Mouse (Mus musculus) ES-E14 (cell line): ENCODE measurements around the gene Astn2. TPM values are rescaled to one million over a fixed set of nuclear protein-coding genes. Genes with fewer than 3 reads are reported as not detected.

Source experiments
- DNase-seq: peaks from one replicate; pipeline ENCODE4 v3.0.0-alpha.2; 2013; ENCODE audit warnings: low read depth, low spot score
- H3K27ac ChIP-seq: 2 replicates; pipeline ENCODE4 v1.5.1; 2012; ENCODE audit warnings: low read depth, mild to moderate bottlenecking, low read length, moderate library complexity, mixed read lengths; ENCODE audit not compliant: poor library complexity, insufficient read depth, severe bottlenecking
- H3K36me3 ChIP-seq: 2 replicates; pipeline ENCODE4 v1.6.1; 2012; ENCODE audit warnings: mild to moderate bottlenecking, low read length, moderate library complexity, mixed read lengths; ENCODE audit not compliant: control insufficient read depth, poor library complexity, insufficient read depth, severe bottlenecking
- H3K4me1 ChIP-seq, 2 experiments: fragments of 150-350 bp in 1 of 2; sonication (generic) in 1 of 2; 2 replicates each; pipeline ENCODE4 v1.6.1; 2012; ENCODE audit warnings: low read length in 2 of 2, mild to moderate bottlenecking in 1 of 2, mixed read lengths in 1 of 2; ENCODE audit not compliant: control insufficient read depth in 2 of 2, insufficient read depth in 2 of 2, poor library complexity in 1 of 2
- H3K4me3 ChIP-seq, 2 experiments: fragments of 150-350 bp in 1 of 2; sonication (generic) in 1 of 2; 2 replicates each; pipeline ENCODE4 v1.5.1; 2012; ENCODE audit warnings: low read length in 2 of 2, low read depth in 1 of 2, mild to moderate bottlenecking in 1 of 2, mixed read lengths in 1 of 2; ENCODE audit not compliant: insufficient read depth in 1 of 2, poor library complexity in 1 of 2, severe bottlenecking in 1 of 2
- H3K9ac ChIP-seq: 2 replicates; pipeline ENCODE4 v1.6.1; 2012; ENCODE audit warnings: low read depth, mild to moderate bottlenecking, low read length, mixed read lengths; ENCODE audit not compliant: poor library complexity, insufficient read depth, severe bottlenecking
- H3K9me3 ChIP-seq: fragments of 150-350 bp; sonication (generic); 2 replicates; pipeline ENCODE4 v1.6.1; 2012; ENCODE audit warnings: low read depth, mild to moderate bottlenecking, low read length; ENCODE audit not compliant: control insufficient read depth, insufficient read depth
- CHD2 ChIP-seq: IDR thresholded peaks from 2 replicates; pipeline ENCODE4 v1.6.1; 2014; ENCODE audit warnings: mild to moderate bottlenecking, low read depth, low read length, inconsistent platforms
- HCFC1 ChIP-seq: IDR thresholded peaks from 2 replicates; pipeline ENCODE4 v1.6.1; 2012; ENCODE audit warnings: low read length, inconsistent platforms, borderline replicate concordance; ENCODE audit not compliant: insufficient read depth
- MAFK ChIP-seq: IDR thresholded peaks from 2 replicates; pipeline ENCODE4 v1.6.1; 2014; ENCODE audit warnings: mild to moderate bottlenecking, low read depth, low read length, inconsistent platforms; ENCODE audit not compliant: insufficient read depth
- ZC3H11A ChIP-seq: IDR thresholded peaks from 2 replicates; pipeline ENCODE4 v1.6.1; 2012; ENCODE audit warnings: low read depth, mild to moderate bottlenecking, inconsistent platforms, low read length, borderline replicate concordance
- ZNF384 ChIP-seq: IDR thresholded peaks from 2 replicates; pipeline ENCODE4 v1.6.1; 2012; ENCODE audit warnings: low read depth, low read length, inconsistent platforms
- in situ Hi-C, 2 experiments: fragments of 600-800 bp; cut with MboI; formaldehyde crosslinking; loops; one replicate each; pipeline ENCODE4 v1.15.1; 2025; ENCODE audit warnings: low sequenced_read_pairs in 2 of 2, inconsistent platforms in 1 of 2; ENCODE audit not compliant: unreplicated experiment in 2 of 2
- total RNA-seq: library from RNA; depleted of rRNA; stranded (reverse); fragments of 300-350 nt; gene quantifications from 2 replicates; pipeline ENCODE4 v1.2.3, GENCODE M21; 2012

Gene Astn2
- total RNA-seq, 1 experiment = 0.04 TPM

GRCm38 (mm10) chr4:66312733-66313132 lies 91.7 kb downstream of the Astn2 start:
- Histone ChIP-seq H3K9ac (no peak overlapping the region), H3K36me3 (no peaks in the 10 kb centered on the region), H3K27ac (no peak overlapping the region), H3K4me1 (no peaks in the 10 kb centered on the region), H3K4me3 (no peak overlapping the region), H3K9me3 (no peaks in the 10 kb centered on the region)
- in situ Hi-C loops = no loop called here
- TF ChIP-seq ZNF384 (no peak), HCFC1 (no peak), ZC3H11A (no peak), MAFK (no peak), CHD2 (no peak)
- DNase-seq = no peak

- TF ChIP-seq ZC3H11A (no peak), HCFC1 (no peak), MAFK (no peak), ZNF384 (no peak), CHD2 (no peak)
- no peaks in the 10 kb centered on the region for H3K9me3 ChIP-seq
- no peaks in the 10 kb centered on the region for H3K4me1 ChIP-seq
- DNase-seq = no peak
- no peak overlapping the region for H3K27ac ChIP-seq
- no peak overlapping the region for H3K9ac ChIP-seq
- no peaks in the 10 kb centered on the region for H3K36me3 ChIP-seq
- in situ Hi-C loops = no loop called here
- H3K4me3 ChIP-seq = no peak overlapping the region
These were observed 93.9 kb downstream of the Astn2 start for GRCm38 (mm10) chr4:66310315-66311020.

DNA sequence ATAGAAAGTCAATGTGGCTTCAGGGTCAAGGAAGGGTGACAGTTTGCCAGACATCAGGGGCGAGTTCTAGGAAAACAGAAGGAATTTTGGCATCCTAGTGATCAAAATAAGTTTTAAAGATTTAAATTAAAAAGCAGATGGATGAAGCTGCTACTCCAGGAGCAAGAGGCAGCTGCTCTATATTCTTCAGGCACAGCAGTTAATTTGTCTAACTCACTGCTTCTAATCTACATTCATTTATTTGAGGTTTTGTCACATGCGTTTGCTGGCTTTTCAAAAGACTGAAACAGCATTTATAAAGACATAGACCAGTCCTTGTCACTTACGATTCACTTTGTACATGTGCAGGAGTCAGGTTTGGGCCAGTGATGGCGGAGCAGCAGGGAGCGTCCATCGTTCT lies 98.0 kb downstream of the Astn2 start:
- no peak for DNase-seq
- H3K4me1 ChIP-seq = no peaks in the 10 kb centered on the region
- H3K4me3 ChIP-seq = no peak overlapping the region
- H3K27ac ChIP-seq = no peak overlapping the region
- H3K9ac ChIP-seq = no peak overlapping the region
- in situ Hi-C loops = no loop called here
- TF ChIP-seq MAFK (no peak), HCFC1 (no peak), ZC3H11A (no peak), ZNF384 (no peak), CHD2 (no peak)
- H3K9me3 ChIP-seq = no peaks in the 10 kb centered on the region
- H3K36me3 ChIP-seq = no peaks in the 10 kb centered on the region

GRCm38 (mm10) chr4:66302686-66303310 lies 101.6 kb downstream of the Astn2 start:
- no peaks in the 10 kb centered on the region for H3K4me1 ChIP-seq
- H3K4me3 ChIP-seq = no peak overlapping the region
- H3K9ac ChIP-seq = no peak overlapping the region
- no peaks in the 10 kb centered on the region for H3K9me3 ChIP-seq
- H3K36me3 ChIP-seq = no peaks in the 10 kb centered on the region
- DNase-seq = no peak
- TF ChIP-seq CHD2 (no peak), HCFC1 (no peak), ZNF384 (no peak), ZC3H11A (no peak), MAFK (no peak)
- in situ Hi-C loops = no loop called here
- no peak overlapping the region for H3K27ac ChIP-seq
